Mouse (Mus musculus) midbrain, embryonic 15.5 days (tissue): ENCODE data around the gene Dusp13. TPM values are rescaled to one million over a fixed set of nuclear protein-coding genes. Genes with fewer than 3 reads are reported as not detected.

ENCODE experiments used
- ATAC-seq: fragments of 200-750 bp; cut with Nextera tagmentation; replicated peaks from 2 replicates; pipeline ENCODE4 v1.8.0; 2017; ENCODE audit warnings: moderate TSS enrichment
- H3K27ac ChIP-seq: fragments of 300-500 bp; sonication (generic); 2 replicates; pipeline ENCODE4 v1.5.1; 2015; ENCODE audit warnings: mild to moderate bottlenecking, inconsistent platforms
- H3K27me3 ChIP-seq: fragments of 300-500 bp; sonication (generic); replicated peaks from 2 replicates; pipeline ENCODE4 v1.6.1; 2015; ENCODE audit warnings: inconsistent platforms
- H3K36me3 ChIP-seq: fragments of 300-500 bp; sonication (generic); replicated peaks from 2 replicates; pipeline ENCODE4 v1.6.1; 2015; ENCODE audit warnings: inconsistent platforms
- H3K4me1 ChIP-seq: fragments of 300-500 bp; sonication (generic); 2 replicates; pipeline ENCODE4 v1.6.1; 2015; ENCODE audit warnings: inconsistent platforms
- H3K4me2 ChIP-seq: fragments of 300-500 bp; sonication (generic); 2 replicates; pipeline ENCODE4 v1.6.1; 2015; ENCODE audit warnings: inconsistent platforms, mild to moderate bottlenecking, moderate library complexity
- H3K4me3 ChIP-seq: fragments of 300-500 bp; sonication (generic); 2 replicates; pipeline ENCODE4 v1.5.1; 2015; ENCODE audit warnings: mild to moderate bottlenecking, inconsistent platforms
- H3K9ac ChIP-seq: fragments of 300-500 bp; sonication (generic); 2 replicates; pipeline ENCODE4 v1.6.1; 2015; ENCODE audit warnings: mild to moderate bottlenecking, inconsistent platforms
- H3K9me3 ChIP-seq: fragments of 300-500 bp; sonication (generic); 2 replicates; pipeline ENCODE4 v1.6.1; 2016; ENCODE audit warnings: inconsistent platforms
- WGBS: fragments of 180-500 bp; shearing (Covaris S2); methylation state at CpG from one replicate; pipeline ENCODE4 v1.1.7; 2015; ENCODE audit warnings: mixed read lengths; 5-methylcytosine and 5-hydroxymethylcytosine counted together
- polyA plus RNA-seq: library from polyadenylated mRNA; unstranded; fragments of >200 nt; fragmentation: Nextera tagmentation; extraction: Ambion mirVana; gene quantifications from 2 replicates; pipeline ENCODE4 v1.2.1, GENCODE M21; 2015

Dusp13 gene
- polyA plus RNA-seq, 1 experiment from 2014 or later: not detected

DNA sequence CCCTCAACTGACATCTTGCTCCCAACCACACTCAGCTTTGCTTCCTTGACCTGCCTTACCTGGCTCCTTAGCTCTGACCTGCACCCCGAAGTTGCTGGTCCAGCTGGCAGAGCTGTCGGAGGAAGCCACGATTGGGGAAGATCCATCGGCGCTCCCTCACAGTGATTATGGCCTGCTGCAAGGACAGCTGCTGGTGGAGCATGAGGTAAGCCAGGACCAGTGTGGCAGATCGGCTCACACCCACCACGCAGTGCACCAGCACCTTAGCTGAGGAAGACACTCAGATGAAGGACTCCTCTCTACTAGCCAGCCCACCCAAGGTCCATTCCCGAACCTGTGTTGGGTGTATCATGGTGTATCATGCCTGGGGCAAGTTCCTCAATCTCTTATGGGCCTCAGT, 4.7 kb downstream of the Dusp13 start:
- Histone ChIP-seq H3K9ac (no peak overlapping the region), H3K9me3 (no peaks in the 10 kb centered on the region), H3K36me3 (no peaks in the 10 kb centered on the region), H3K4me2 (no peak overlapping the region), H3K4me1 (no peaks in the 10 kb centered on the region), H3K27ac (no peak overlapping the region), H3K27me3 (no peaks in the 10 kb centered on the region), H3K4me3 (no peak overlapping the region)
- 91% methylated on average over 8 of the region's 8 CpGs for WGBS
- ATAC-seq: no peak

- Histone ChIP-seq H3K27me3 (no peaks in the 10 kb centered on the region), H3K4me3 (no peak overlapping the region), H3K27ac (no peak overlapping the region), H3K4me1 (no peaks in the 10 kb centered on the region), H3K9ac (no peak overlapping the region), H3K4me2 (no peak overlapping the region), H3K36me3 (no peaks in the 10 kb centered on the region), H3K9me3 (no peaks in the 10 kb centered on the region)
- WGBS: 79% methylated on average over 5 of the region's 5 CpGs
- ATAC-seq: no peak
Measured at GRCm38 (mm10) chr14:21745149-21745548, 5.8 kb downstream of the Dusp13 start.

- H3K4me2 ChIP-seq: no peak overlapping the region
- H3K27me3 ChIP-seq: no peaks in the 10 kb centered on the region
- WGBS: 100% methylated on average over 1 of the region's 1 CpGs
- no peak overlapping the region for H3K9ac ChIP-seq
- H3K4me1 ChIP-seq: no peaks in the 10 kb centered on the region
- H3K9me3 ChIP-seq: no peaks in the 10 kb centered on the region
- no peak for ATAC-seq
- H3K4me3 ChIP-seq: no peak overlapping the region
- H3K27ac ChIP-seq: no peak overlapping the region
- no peaks in the 10 kb centered on the region for H3K36me3 ChIP-seq
Measured at GRCm38 (mm10) chr14:21744169-21744568, 6.8 kb downstream of the Dusp13 start.

GRCm38 (mm10) chr14:21742441-21742840, 8.5 kb downstream of the Dusp13 start:
- H3K27ac ChIP-seq: no peak overlapping the region
- no peak overlapping the region for H3K4me3 ChIP-seq
- ATAC-seq: no peak
- no peak overlapping the region for H3K9ac ChIP-seq
- WGBS: 89% methylated on average over 4 of the region's 4 CpGs
- H3K27me3 ChIP-seq: no peaks in the 10 kb centered on the region
- H3K9me3 ChIP-seq: no peaks in the 10 kb centered on the region
- H3K4me2 ChIP-seq: no peak overlapping the region
- no peaks in the 10 kb centered on the region for H3K4me1 ChIP-seq
- no peaks in the 10 kb centered on the region for H3K36me3 ChIP-seq

DNA sequence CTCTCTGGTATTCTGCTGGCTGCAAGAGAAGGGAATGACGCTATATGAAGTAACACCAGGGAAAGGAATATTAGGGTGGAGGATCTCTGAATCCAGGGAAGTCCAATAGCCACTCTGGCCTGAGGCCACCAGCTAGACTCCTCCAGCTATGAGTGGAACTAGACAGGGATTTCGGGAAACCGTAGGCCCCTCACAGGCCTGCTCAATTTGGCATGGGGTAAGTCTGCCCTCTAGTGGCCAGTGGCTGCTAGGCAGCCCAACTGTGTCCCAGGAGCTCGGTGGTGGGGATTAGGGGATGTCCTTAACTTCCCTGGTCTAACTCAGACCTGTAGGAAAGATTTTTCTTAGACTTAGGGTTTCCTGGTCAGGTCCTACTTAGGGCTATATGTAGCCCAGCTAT, 9.2 kb downstream of the Dusp13 start:
- Histone ChIP-seq H3K27ac (no peak overlapping the region), H3K27me3 (no peaks in the 10 kb centered on the region), H3K4me3 (no peak overlapping the region), H3K36me3 (no peaks in the 10 kb centered on the region), H3K4me2 (no peak overlapping the region), H3K9ac (no peak overlapping the region), H3K9me3 (no peaks in the 10 kb centered on the region), H3K4me1 (no peaks in the 10 kb centered on the region)
- ATAC-seq: peak; percentile 88
- WGBS: 7% methylated on average over 4 of the region's 4 CpGs

- no peak overlapping the region for H3K4me3 ChIP-seq
- no peak overlapping the region for H3K4me2 ChIP-seq
- H3K4me1 ChIP-seq: no peaks in the 10 kb centered on the region
- H3K27ac ChIP-seq: no peak overlapping the region
- no peaks in the 10 kb centered on the region for H3K36me3 ChIP-seq
- H3K9ac ChIP-seq: no peak overlapping the region
- H3K27me3 ChIP-seq: no peaks in the 10 kb centered on the region
- ATAC-seq: no peak
- 91% methylated on average over 3 of the region's 3 CpGs for WGBS
- no peaks in the 10 kb centered on the region for H3K9me3 ChIP-seq
Measured at GRCm38 (mm10) chr14:21741314-21741713, 9.7 kb downstream of the Dusp13 start.

GRCm38 (mm10) chr14:21740345-21740744, 10.6 kb downstream of the Dusp13 start:
- ATAC-seq: no peak; the same call in 1 of the 2 replicates
- H3K9me3 ChIP-seq: no peaks in the 10 kb centered on the region
- no peaks in the 10 kb centered on the region for H3K36me3 ChIP-seq
- H3K27me3 ChIP-seq: no peaks in the 10 kb centered on the region
- H3K4me2 ChIP-seq: no peak overlapping the region
- H3K27ac ChIP-seq: no peak overlapping the region
- H3K4me1 ChIP-seq: no peaks in the 10 kb centered on the region
- H3K9ac ChIP-seq: no peak overlapping the region
- H3K4me3 ChIP-seq: no peak overlapping the region
- 92% methylated on average over 7 of the region's 7 CpGs for WGBS

DNA sequence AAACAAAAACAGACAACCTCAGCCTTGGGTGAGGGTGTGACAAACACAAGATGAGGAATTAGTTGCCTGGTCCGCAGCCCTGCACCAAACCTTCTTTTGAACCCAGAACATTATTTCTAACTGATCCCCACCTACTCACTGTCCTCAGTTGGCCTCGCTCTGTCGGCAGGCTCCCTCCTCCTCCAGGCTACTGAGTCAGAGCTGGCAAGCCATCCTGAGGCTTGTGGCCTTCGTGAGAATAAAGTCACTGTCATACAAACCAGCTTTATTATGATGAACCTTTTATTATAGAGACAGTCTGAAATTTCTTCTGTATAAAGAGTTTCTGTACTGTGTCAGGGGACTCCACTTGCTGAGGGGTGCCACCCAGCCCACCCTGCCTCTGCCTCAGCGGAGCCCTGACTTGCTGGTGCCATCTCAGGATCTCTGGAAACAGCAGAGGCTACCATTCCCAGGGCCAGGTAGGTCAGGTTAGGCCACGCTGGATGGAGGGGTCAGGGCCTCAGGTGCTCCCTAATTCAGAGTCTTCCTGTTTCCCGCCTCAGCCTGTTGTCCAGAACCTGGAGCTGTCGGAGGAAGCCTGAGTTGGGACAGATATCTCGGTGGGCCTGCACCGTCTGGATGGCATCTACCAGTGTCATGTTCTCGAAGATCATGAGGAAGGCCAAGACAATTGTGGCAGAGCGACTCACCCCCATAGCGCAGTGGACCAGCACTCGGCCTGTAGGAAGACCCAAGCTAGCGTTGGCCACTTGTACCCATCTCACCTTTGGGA, 17.7 kb downstream of the Dusp13 start:
- no peaks in the 10 kb centered on the region for H3K9me3 ChIP-seq
- H3K36me3 ChIP-seq: no peaks in the 10 kb centered on the region
- no peak overlapping the region for H3K4me2 ChIP-seq
- no peak overlapping the region for H3K27ac ChIP-seq
- no peak overlapping the region for H3K9ac ChIP-seq
- 92% methylated on average over 15 of the region's 15 CpGs for WGBS
- ATAC-seq: no peak
- H3K27me3 ChIP-seq: no peaks in the 10 kb centered on the region
- no peaks in the 10 kb centered on the region for H3K4me1 ChIP-seq
- H3K4me3 ChIP-seq: no peak overlapping the region

DNA sequence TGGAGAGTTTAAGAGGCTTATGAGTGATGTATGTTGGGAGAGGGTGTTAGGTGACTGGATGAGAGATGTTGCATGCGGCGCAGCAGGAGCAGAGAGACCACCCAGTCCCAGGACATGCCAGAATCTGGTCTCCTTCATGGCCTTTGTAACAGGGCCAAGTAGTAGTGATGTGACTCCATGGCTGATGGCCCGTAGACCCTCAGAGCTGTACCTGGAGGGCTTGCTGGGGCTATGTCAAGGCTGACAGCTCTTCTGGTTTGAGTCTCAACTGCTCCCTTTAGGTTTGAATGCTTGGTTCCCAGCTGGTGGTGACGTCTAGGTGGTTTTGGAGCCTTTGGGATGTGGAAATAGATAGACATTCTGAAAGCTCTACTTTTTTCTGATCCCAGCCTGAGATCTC, 21.0 kb downstream of the Dusp13 start:
- H3K27me3 ChIP-seq: no peaks in the 10 kb centered on the region
- H3K9me3 ChIP-seq: no peaks in the 10 kb centered on the region
- no peaks in the 10 kb centered on the region for H3K36me3 ChIP-seq
- no peak overlapping the region for H3K4me2 ChIP-seq
- ATAC-seq: no peak
- H3K4me3 ChIP-seq: no peak overlapping the region
- 94% methylated on average over 4 of the region's 4 CpGs for WGBS
- H3K4me1 ChIP-seq: no peaks in the 10 kb centered on the region
- no peak overlapping the region for H3K27ac ChIP-seq
- H3K9ac ChIP-seq: no peak overlapping the region

DNA sequence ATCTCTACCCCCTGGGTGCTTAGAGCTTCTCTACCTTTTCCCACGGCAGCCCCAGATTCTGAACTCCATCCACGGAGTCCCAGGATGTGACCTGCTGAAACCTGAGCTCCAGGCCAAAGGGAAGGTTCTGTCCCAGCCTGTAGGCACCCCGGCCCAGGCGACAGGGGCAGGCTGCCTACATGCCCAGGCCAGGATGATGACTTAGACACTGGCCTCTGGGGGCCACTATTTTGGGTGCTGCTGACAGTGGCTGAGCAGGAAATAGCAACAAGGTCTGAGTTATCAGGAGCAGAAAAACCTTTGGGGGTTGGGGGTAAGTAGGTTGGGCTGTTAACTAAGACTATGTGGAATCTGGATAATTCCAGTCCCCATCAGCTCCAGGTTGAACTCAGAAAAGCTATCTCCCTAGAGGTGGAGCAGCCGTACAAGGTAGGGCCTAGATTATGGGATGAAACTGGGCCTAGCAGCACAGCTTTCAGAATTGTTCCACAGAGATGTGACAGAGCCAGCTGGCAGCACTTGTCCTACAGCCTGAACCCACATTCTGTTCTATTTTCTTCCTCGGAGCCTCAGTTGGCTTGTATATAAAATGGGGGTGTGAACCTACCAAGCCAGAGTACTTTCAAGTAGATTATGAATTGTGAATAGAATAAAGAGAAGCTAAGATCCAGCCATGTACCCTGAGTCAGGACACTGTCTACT, 21.8 kb downstream of the Dusp13 start:
- H3K4me2 ChIP-seq: no peak overlapping the region
- no peaks in the 10 kb centered on the region for H3K9me3 ChIP-seq
- ATAC-seq: no peak
- 84% methylated on average over 6 of the region's 6 CpGs for WGBS
- no peak overlapping the region for H3K27ac ChIP-seq
- H3K4me1 ChIP-seq: no peaks in the 10 kb centered on the region
- no peaks in the 10 kb centered on the region for H3K27me3 ChIP-seq
- no peaks in the 10 kb centered on the region for H3K36me3 ChIP-seq
- H3K4me3 ChIP-seq: no peak overlapping the region
- H3K9ac ChIP-seq: no peak overlapping the region

DNA sequence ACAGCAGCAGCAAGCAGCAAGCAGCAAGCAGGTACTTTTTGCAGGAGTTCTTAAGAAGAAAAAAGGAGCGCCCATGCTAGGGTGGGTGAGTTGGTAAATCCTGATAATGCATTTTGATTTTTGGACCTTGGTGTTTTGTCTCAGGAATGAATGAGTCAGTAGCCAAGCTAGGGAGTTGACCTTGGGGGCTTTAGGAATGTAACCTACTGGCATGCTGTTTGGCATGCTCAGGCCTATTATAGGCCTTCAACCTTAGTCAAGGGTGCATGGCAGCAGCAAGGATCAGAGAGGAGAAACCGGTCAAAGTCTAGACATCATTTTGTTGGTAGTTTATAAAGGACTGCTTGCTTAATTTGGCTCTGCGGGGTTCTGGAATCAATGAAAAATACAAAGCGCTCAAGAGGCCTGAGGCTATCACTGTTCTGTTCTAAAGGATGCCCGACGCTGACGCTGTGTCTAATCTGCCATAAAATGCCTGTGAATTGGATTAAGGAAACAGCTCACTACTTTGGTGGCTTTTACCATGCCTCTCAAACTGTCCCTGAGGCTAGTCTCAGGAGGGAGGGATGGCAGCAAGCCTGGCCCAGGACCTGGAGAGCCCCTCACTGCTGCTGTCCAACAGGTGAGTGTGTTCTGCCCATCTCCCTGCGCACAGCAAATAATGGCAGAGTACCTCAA, 28.8 kb downstream of the Dusp13 start:
- peaks cover 6% of the 10 kb centered on the region for H3K4me1 ChIP-seq
- H3K4me3 ChIP-seq: no peak overlapping the region
- no peaks in the 10 kb centered on the region for H3K36me3 ChIP-seq
- WGBS: 39% methylated on average over 8 of the region's 8 CpGs
- no peak overlapping the region for H3K9ac ChIP-seq
- H3K9me3 ChIP-seq: no peaks in the 10 kb centered on the region
- H3K27me3 ChIP-seq: no peaks in the 10 kb centered on the region
- no peak overlapping the region for H3K4me2 ChIP-seq
- ATAC-seq: no peak
- H3K27ac ChIP-seq: no peak overlapping the region

- Histone ChIP-seq H3K9ac (no peak overlapping the region), H3K4me3 (no peak overlapping the region), H3K36me3 (no peaks in the 10 kb centered on the region), H3K9me3 (no peaks in the 10 kb centered on the region), H3K27me3 (no peaks in the 10 kb centered on the region), H3K27ac (no peak overlapping the region), H3K4me1 (peaks cover 6% of the 10 kb centered on the region), H3K4me2 (no peak overlapping the region)
- ATAC-seq: no peak
- WGBS: 87% methylated on average over 4 of the region's 4 CpGs
Measured at GRCm38 (mm10) chr14:21720430-21721205, 30.4 kb downstream of the Dusp13 start.
